Mouse (Mus musculus) kidney, postnatal 4 days (tissue): Measurements from ENCODE around the gene Neo1.
A peak's percentile ranks its signal among the peaks of the same experiment; 100 is the strongest.

ENCODE experiments used
- DNase-seq, 2 experiments: peaks; one replicate each; pipeline ENCODE4 v3.0.0; 2021; ENCODE audit warnings: mixed read lengths in 2 of 2

The Neo1 gene

GRCm38 (mm10) chr9:58859080-58859635 lies 177.1 kb downstream of the Neo1 start:
- peak; percentile 31 to 38 for DNase-seq

GRCm38 (mm10) chr9:58854931-58855330 lies 181.3 kb downstream of the Neo1 start:
- no peak for DNase-seq

GRCm38 (mm10) chr9:58849576-58850315 lies 186.5 kb downstream of the Neo1 start:
- no peak for DNase-seq

GRCm38 (mm10) chr9:58847676-58848075 lies 188.6 kb downstream of the Neo1 start:
- no peak for DNase-seq

- DNase-seq: no peak
Measured at GRCm38 (mm10) chr9:58847008-58847407, 189.2 kb downstream of the Neo1 start.

GRCm38 (mm10) chr9:58844597-58844996 lies 191.6 kb downstream of the Neo1 start:
- DNase-seq: no peak

GRCm38 (mm10) chr9:58841655-58842054 lies 194.6 kb downstream of the Neo1 start:
- peak; percentile 88 to 89 for DNase-seq

GRCm38 (mm10) chr9:58838504-58838903 lies 197.7 kb downstream of the Neo1 start:
- no peak for DNase-seq

GRCm38 (mm10) chr9:58837174-58837573 lies 199.1 kb downstream of the Neo1 start:
- DNase-seq: no peak

- peak; percentile 55 to 69 for DNase-seq
Measured at GRCm38 (mm10) chr9:58832939-58833338, 203.3 kb downstream of the Neo1 start.

GRCm38 (mm10) chr9:58829627-58830026 lies 206.6 kb downstream of the Neo1 start:
- no peak for DNase-seq
